Mouse (Mus musculus) induced T-regulatory cell, adult 2 months (primary cell): ENCODE results near the gene Syce3.

Experiments used
- DNase-seq: peaks from one replicate; pipeline ENCODE4 v3.0.0-alpha.2; 2012; ENCODE audit warnings: low read depth

The Syce3 gene

GRCm38 (mm10) chr15:89421938-89422337 is 11.6 kb upstream of the Syce3 start:
- no peak for DNase-seq

- DNase-seq, result no peak
Observed at GRCm38 (mm10) chr15:89415282-89415681, 5.0 kb upstream of the Syce3 start.

GRCm38 (mm10) chr15:89406691-89407090 is 3.6 kb downstream of the Syce3 start:
- no peak for DNase-seq

- no peak for DNase-seq
Observed at GRCm38 (mm10) chr15:89404831-89405623, 5.3 kb downstream of the Syce3 start.

GRCm38 (mm10) chr15:89402471-89402870 is 7.8 kb downstream of the Syce3 start:
- no peak for DNase-seq

- DNase-seq, result no peak
Observed at GRCm38 (mm10) chr15:89399716-89400115, 10.6 kb downstream of the Syce3 start.

- no peak for DNase-seq
Observed at GRCm38 (mm10) chr15:89398146-89398545, 12.2 kb downstream of the Syce3 start.

- no peak for DNase-seq
Observed at GRCm38 (mm10) chr15:89396883-89397282, 13.4 kb downstream of the Syce3 start.

- no peak for DNase-seq
Observed at GRCm38 (mm10) chr15:89390081-89390480, 20.2 kb downstream of the Syce3 start.

GRCm38 (mm10) chr15:89387127-89387526 is 23.2 kb downstream of the Syce3 start:
- peak; percentile 30 for DNase-seq

- DNase-seq, result no peak
Observed at GRCm38 (mm10) chr15:89384617-89385016, 25.7 kb downstream of the Syce3 start, which contains the start of gene Klhdc7b. Gene Klhdc7b (plus strand): TSS chr15:89384917.

- DNase-seq, result no peak
Observed at GRCm38 (mm10) chr15:89379429-89379828, 30.9 kb downstream of the Syce3 start.

GRCm38 (mm10) chr15:89378831-89379401 is 31.4 kb downstream of the Syce3 start, which contains the start of gene Odf3b:
Gene Odf3b (minus strand): TSS chr15:89379282.
- DNase-seq, result peak; percentile 46

- peak; percentile 17 for DNase-seq
Observed at GRCm38 (mm10) chr15:89377938-89378828, 32.1 kb downstream of the Syce3 start.

GRCm38 (mm10) chr15:89377362-89377761 is 32.9 kb downstream of the Syce3 start:
- no peak for DNase-seq

GRCm38 (mm10) chr15:89376957-89377356 is 33.3 kb downstream of the Syce3 start, which contains the start of gene Tymp:
Gene Tymp (minus strand): TSS chr15:89377039.
- DNase-seq, result no peak

GRCm38 (mm10) chr15:89376040-89376439 is 34.3 kb downstream of the Syce3 start:
- DNase-seq, result no peak

- no peak for DNase-seq
Observed at GRCm38 (mm10) chr15:89374801-89375534, 35.3 kb downstream of the Syce3 start.

- no peak for DNase-seq
Observed at GRCm38 (mm10) chr15:89374340-89374739, 36.0 kb downstream of the Syce3 start.

- peak; percentile 94 for DNase-seq
Observed at GRCm38 (mm10) chr15:89373762-89374248, 36.5 kb downstream of the Syce3 start, which contains the start of gene Sco2. Gene Sco2 (minus strand): TSS chr15:89373846.

GRCm38 (mm10) chr15:89373027-89373761 is 37.1 kb downstream of the Syce3 start:
- DNase-seq, result peak; percentile 94
